Mouse (Mus musculus) brown adipose tissue, adult 24 weeks (tissue): ENCODE results near the gene Dhx33. TPM values are rescaled to one million over a fixed set of nuclear protein-coding genes. Genes with fewer than 3 reads are reported as not detected.

Source experiments
- H3K27ac ChIP-seq: fragments of 200-500 bp; replicated peaks from 2 replicates; pipeline ENCODE4 v1.5.1; 2012; ENCODE audit warnings: low read depth, mild to moderate bottlenecking, low read length
- H3K4me1 ChIP-seq: fragments of 200-500 bp; 2 replicates; pipeline ENCODE4 v1.6.1; 2012; ENCODE audit warnings: low read length, mixed read lengths; ENCODE audit not compliant: control insufficient read depth, insufficient read depth, insufficient read length
- H3K4me3 ChIP-seq: fragments of 200-500 bp; 2 replicates; pipeline ENCODE4 v1.5.1; 2012; ENCODE audit warnings: low read depth, mild to moderate bottlenecking, low read length, moderate library complexity; ENCODE audit not compliant: insufficient read depth
- polyA plus RNA-seq: library from polyadenylated mRNA; stranded (reverse); fragments of >200 nt; gene quantifications from 2 replicates; pipeline ENCODE4 v1.2.4, GENCODE M21; 2012; ENCODE audit not compliant: missing spikeins, insufficient read depth, insufficient read length

Dhx33 gene
- polyA plus RNA-seq, 1 experiment = 10.0 TPM

- Histone ChIP-seq H3K4me3 (peak within 1 kb of the TSS; percentile 91), H3K27ac (peak within 1 kb of the TSS; percentile 87), H3K4me1 (no peaks in the 10 kb centered on the region; the same call in 1 of the 2 replicates)
These were observed 34.2 kb downstream of the Dhx33 start, which contains the start of the genes Nup88 and Rpain for GRCm38 (mm10) chr11:70969821-70970559. TSS of gene Nup88 (minus strand) at chr11:70969973. TSS of gene Rpain (plus strand) at chr11:70970213.

DNA sequence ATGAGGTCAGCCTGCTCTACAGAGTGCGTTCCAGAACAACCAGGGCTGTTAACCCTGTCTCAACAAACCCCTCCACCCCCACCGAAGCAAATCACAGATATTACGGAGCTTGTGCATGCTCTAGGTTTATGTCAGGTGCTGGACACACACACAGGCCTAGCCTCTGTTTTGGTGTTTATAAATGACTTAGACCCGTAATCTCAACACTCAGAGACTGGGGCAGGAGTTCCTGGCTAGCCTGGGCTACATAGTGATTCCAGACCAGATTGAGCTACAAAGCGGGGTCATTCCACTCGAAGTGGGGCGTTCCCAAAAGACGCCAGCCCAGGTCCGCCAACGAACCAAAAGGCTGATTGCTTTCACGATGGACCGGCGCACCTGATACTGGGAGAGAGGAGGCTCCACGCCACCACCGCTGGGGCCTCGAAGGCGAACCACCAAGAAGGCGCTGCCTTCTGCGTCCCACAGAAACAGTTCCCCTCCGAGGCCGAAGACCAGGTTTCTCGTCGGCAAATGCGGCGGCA, 34.9 kb downstream of the Dhx33 start:
- no peaks in the 10 kb centered on the region; the same call in 1 of the 2 replicates for H3K4me1 ChIP-seq
- peak overlapping the region; percentile 91 for H3K4me3 ChIP-seq
- peak overlapping the region; percentile 80 for H3K27ac ChIP-seq

GRCm38 (mm10) chr11:70964222-70964907, 39.9 kb downstream of the Dhx33 start:
- Histone ChIP-seq H3K27ac (no peak overlapping the region), H3K4me3 (no peak overlapping the region), H3K4me1 (no peaks in the 10 kb centered on the region)

- no peak overlapping the region for H3K4me3 ChIP-seq
- no peaks in the 10 kb centered on the region for H3K4me1 ChIP-seq
- no peak overlapping the region for H3K27ac ChIP-seq
These were observed 43.3 kb downstream of the Dhx33 start for GRCm38 (mm10) chr11:70960786-70961554.

GRCm38 (mm10) chr11:70954711-70955110, 49.5 kb downstream of the Dhx33 start:
- Histone ChIP-seq H3K27ac (no peak overlapping the region), H3K4me1 (no peaks in the 10 kb centered on the region), H3K4me3 (no peak overlapping the region)

DNA sequence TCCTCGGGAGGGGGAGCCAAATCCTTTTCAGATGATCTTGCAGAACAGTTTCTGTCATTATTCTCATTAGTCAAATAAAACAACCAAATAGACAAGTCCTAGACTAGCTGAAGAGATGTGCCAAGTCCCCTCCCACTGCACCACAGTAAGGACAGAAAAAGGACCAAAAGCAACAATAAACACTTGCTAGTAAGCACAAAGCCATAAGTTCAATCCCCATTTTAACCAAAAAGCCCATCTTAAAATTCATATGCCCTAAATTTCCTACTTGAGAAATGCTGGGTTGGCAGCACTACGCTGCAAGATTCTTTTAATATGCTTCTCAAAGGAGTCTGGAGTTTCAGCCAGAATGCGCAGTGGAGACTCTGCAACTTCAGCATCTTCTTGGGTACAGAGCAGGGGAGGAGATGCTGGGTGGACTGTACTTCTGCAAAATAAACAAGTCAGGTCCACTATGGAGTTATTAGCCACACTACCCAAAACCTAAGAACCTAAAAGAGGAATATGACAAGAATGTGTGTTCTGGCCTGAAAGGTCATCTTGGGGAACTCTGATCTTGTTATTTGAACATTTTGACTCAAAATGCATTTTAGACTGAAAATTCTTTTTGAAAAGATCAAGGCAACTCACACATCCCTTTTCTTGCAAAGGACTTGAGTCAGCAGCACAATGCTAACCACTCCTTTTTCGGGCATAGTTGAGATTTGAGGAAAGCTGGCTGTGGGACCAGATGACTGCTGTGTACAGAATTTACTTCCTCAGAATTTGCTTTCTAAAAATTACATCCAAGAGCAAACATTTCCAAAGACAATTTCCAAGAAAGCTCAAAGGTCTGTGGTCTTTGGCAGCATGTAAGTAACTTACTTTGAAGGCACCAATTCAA, 59.1 kb downstream of the Dhx33 start:
- H3K4me1 ChIP-seq = no peaks in the 10 kb centered on the region
- H3K4me3 ChIP-seq = no peak overlapping the region
- peak overlapping the region; percentile 44 for H3K27ac ChIP-seq

DNA sequence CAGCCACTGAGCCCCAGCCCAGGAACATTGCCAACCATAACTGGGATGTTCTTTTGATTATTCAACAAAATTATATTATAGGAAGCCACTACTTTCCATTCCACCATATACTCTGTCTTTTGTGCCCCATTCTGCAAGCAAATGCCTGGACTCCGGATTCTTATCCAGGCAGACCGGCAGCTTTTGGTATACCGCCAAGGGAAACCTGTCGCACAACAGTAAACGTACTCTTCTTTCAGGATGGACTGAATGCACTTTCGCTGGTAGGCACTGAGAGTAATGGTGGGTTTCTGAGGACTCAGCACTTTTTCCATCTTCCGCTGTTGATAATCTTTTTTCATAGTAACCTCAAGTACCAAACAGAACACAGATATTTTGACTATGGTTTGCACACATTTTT, 60.6 kb downstream of the Dhx33 start:
- H3K4me1 ChIP-seq = no peaks in the 10 kb centered on the region
- no peak overlapping the region for H3K27ac ChIP-seq
- no peak overlapping the region for H3K4me3 ChIP-seq

- Histone ChIP-seq H3K27ac (no peak overlapping the region), H3K4me1 (no peaks in the 10 kb centered on the region), H3K4me3 (no peak overlapping the region)
These were observed 61.6 kb downstream of the Dhx33 start for GRCm38 (mm10) chr11:70942596-70942995.

DNA sequence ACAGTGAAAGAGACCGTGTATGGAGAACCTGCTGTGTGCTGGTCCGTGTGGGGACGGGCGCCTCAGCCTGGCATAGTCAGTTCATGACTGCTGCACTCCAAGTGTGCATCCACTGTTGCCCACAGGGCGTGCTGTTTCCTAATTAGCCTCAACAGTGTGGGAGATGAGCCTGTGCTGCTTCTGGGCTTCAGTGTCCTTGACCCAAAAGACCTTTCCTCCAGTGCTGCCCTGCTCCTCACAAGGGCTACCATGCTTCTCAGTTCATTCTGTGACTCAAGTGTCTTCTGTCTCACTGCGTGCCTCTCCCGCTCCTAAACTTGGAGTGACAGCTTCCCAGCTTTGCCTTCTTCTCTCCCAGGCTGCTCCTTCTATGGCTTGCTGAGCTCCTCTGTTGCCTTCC, 68.9 kb downstream of the Dhx33 start:
- Histone ChIP-seq H3K4me1 (no peaks in the 10 kb centered on the region), H3K27ac (no peak overlapping the region), H3K4me3 (no peak overlapping the region)

Other genes with a start within 250 kb of the Dhx33 start
- gene Zfp3, start 240.2 kb downstream of the Dhx33 start, polyA plus RNA-seq = 3.5 and 5.5 TPM in 2 replicates
- gene Scimp, start 191.9 kb downstream of the Dhx33 start, polyA plus RNA-seq = not detected in 2 replicates
- 20.5 and 22.8 TPM in 2 replicates for gene Rabep1, start 159.7 kb downstream of the Dhx33 start, polyA plus RNA-seq
- 38.2 and 45.9 TPM in 2 replicates for gene Nup88, start 34.5 kb downstream of the Dhx33 start, polyA plus RNA-seq
- gene Rpain, start 34.2 kb downstream of the Dhx33 start, polyA plus RNA-seq = 16.5 and 23.7 TPM in 2 replicates
- gene C1qbp, start 21.4 kb downstream of the Dhx33 start, polyA plus RNA-seq = 190 and 210 TPM in 2 replicates
- 6.8 and 13.4 TPM in 2 replicates for gene Mis12, start 15.2 kb upstream of the Dhx33 start, polyA plus RNA-seq
- 45.4 and 48.1 TPM in 2 replicates for gene Derl2, start 15.4 kb upstream of the Dhx33 start, polyA plus RNA-seq
- gene 6330403K07Rik, start 29.1 kb upstream of the Dhx33 start, polyA plus RNA-seq = not detected in 2 replicates
- 0.42 TPM in 1 of 2 replicates, not detected in the other for gene Nlrp1a, start 140.3 kb upstream of the Dhx33 start, polyA plus RNA-seq
- gene Nlrp1b, start 226.3 kb upstream of the Dhx33 start, polyA plus RNA-seq = 0.38 and 0.40 TPM in 2 replicates